Mouse (Mus musculus): ENCODE measurements at regions not wholly inside any gene's neighbourhood (a gene's known extent, or its start where the extent isn't known, plus 50 kb on each side); places are given as distances from the start of the nearest gene placed in this dataset.

DNA sequence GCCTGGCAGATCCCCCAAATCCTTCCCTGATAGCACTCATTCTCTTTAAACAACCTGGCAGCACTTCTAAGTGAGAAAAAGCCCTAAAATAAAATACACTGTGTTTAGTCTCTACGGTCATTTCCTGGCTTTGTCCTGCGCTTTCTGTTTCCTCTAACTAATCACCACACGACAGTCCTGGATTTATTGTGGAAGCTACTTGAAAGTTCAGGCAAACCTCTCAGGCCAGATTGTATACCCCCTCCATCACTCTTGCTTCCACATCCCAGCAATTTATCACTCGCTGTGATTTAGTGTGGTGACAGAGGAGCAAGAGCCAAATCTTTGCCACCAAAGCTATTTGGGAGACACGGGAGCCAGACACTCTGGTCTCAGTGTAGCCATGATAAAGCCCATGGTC, 221.0 kb upstream of the Slc24a2 start:
- intact Hi-C loops (cut with DNase I) = no loop called here
- DNase-seq (ENCODE audit: extremely low spot score in 1 of 2, low spot score in 2 of 2) = no peak
- Histone ChIP-seq H3K4me3 (no peak overlapping the region), H3K27ac (no peak overlapping the region)
- TF ChIP-seq CTCF (IDR thresholded peaks at IDR 0.05) = no peak

DNA sequence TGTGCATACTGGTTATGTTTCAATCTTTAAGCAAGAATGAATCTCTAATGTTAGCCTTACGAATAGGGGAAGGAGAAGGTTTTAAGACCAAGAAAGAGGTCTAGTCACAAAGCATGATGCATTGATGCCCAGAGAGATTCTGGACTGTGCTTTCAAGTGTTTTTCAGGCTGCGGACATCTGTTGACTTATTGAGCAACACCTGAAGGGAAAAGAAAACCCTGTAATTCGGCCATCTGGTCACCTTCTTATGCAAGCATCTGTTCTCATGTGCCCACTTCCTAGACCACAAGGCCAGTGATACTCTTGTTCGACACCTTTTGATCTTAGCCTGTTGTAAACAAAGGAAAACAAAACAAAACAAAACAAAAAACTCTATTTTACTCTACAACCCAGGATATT, 218.1 kb upstream of the Slc24a2 start:
- TF ChIP-seq CTCF (IDR thresholded peaks at IDR 0.05) = no peak
- intact Hi-C loops (cut with DNase I) = no loop called here

GRCm38 (mm10) chr4:87446856-87447255, 216.6 kb upstream of the Slc24a2 start:
- TF ChIP-seq CTCF (IDR thresholded peaks at IDR 0.05) = no peak
- intact Hi-C loops (cut with DNase I) = no loop called here

More for the DNA sequence above, 218.1 kb upstream of the Slc24a2 start:
- H3K27ac ChIP-seq = no peak overlapping the region
- no peak overlapping the region for H3K4me3 ChIP-seq
- no peak for DNase-seq (ENCODE audit: extremely low spot score in 1 of 2, low spot score in 2 of 2)

GRCm38 (mm10) chr4:87434136-87434535, 203.9 kb upstream of the Slc24a2 start:
- no peak for DNase-seq (ENCODE audit: extremely low spot score in 1 of 2, low spot score in 2 of 2)
- H3K27ac ChIP-seq = no peak overlapping the region
- TF ChIP-seq CTCF (IDR thresholded peaks at IDR 0.05) = no peak
- intact Hi-C loops (cut with DNase I) = no loop called here
- no peak overlapping the region for H3K4me3 ChIP-seq

More at GRCm38 (mm10) chr4:87446856-87447255, 216.6 kb upstream of the Slc24a2 start:
- Histone ChIP-seq H3K27ac (no peak overlapping the region), H3K4me3 (no peak overlapping the region)
- no peak for DNase-seq (ENCODE audit: extremely low spot score in 1 of 2, low spot score in 2 of 2)

- intact Hi-C loops (cut with DNase I) = no loop called here
- DNase-seq (ENCODE audit: extremely low spot score in 1 of 2, low spot score in 2 of 2) = no peak
- no peak overlapping the region for H3K27ac ChIP-seq
- TF ChIP-seq CTCF (IDR thresholded peaks at IDR 0.05) = no peak
- no peak overlapping the region for H3K4me3 ChIP-seq
Measured at GRCm38 (mm10) chr4:87428374-87428773, 198.1 kb upstream of the Slc24a2 start.

GRCm38 (mm10) chr4:87424066-87424465, 193.8 kb upstream of the Slc24a2 start:
- Histone ChIP-seq H3K27ac (no peak overlapping the region), H3K4me3 (no peak overlapping the region)
- no peak for DNase-seq (ENCODE audit: extremely low spot score in 1 of 2, low spot score in 2 of 2)
- TF ChIP-seq CTCF (IDR thresholded peaks at IDR 0.05) = no peak
- intact Hi-C loops (cut with DNase I) = no loop called here

- no peak overlapping the region for H3K27ac ChIP-seq
- intact Hi-C loops (cut with DNase I) = no loop called here
- no peak for DNase-seq (ENCODE audit: extremely low spot score in 1 of 2, low spot score in 2 of 2)
- TF ChIP-seq CTCF (IDR thresholded peaks at IDR 0.05) = no peak
- no peak overlapping the region for H3K4me3 ChIP-seq
Measured at GRCm38 (mm10) chr4:87422588-87422987, 192.3 kb upstream of the Slc24a2 start.

- no peak for TF ChIP-seq CTCF (IDR thresholded peaks at IDR 0.05)
- Histone ChIP-seq H3K27ac (no peak overlapping the region), H3K4me3 (0 out of 2 replicates have a peak overlapping the region, but pooled peaks have one; percentile 16)
- intact Hi-C loops (cut with DNase I) = loop anchor here (5.0 kb wide), 2 partner anchors 69 to 324 kb away; no protein-coding TSS in a partner anchor
- no peak for DNase-seq (ENCODE audit: extremely low spot score in 1 of 2, low spot score in 2 of 2)
Measured at GRCm38 (mm10) chr4:87403354-87403753, 173.1 kb upstream of the Slc24a2 start.

GRCm38 (mm10) chr4:87402173-87402556, 171.9 kb upstream of the Slc24a2 start:
- Histone ChIP-seq H3K4me3 (no peak overlapping the region), H3K27ac (no peak overlapping the region)
- intact Hi-C loops (cut with DNase I) = loop anchor here (5.0 kb wide), 2 partner anchors 70 to 325 kb away; no protein-coding TSS in a partner anchor
- no peak for TF ChIP-seq CTCF (IDR thresholded peaks at IDR 0.05)
- no peak for DNase-seq (ENCODE audit: extremely low spot score in 1 of 2, low spot score in 2 of 2)

DNA sequence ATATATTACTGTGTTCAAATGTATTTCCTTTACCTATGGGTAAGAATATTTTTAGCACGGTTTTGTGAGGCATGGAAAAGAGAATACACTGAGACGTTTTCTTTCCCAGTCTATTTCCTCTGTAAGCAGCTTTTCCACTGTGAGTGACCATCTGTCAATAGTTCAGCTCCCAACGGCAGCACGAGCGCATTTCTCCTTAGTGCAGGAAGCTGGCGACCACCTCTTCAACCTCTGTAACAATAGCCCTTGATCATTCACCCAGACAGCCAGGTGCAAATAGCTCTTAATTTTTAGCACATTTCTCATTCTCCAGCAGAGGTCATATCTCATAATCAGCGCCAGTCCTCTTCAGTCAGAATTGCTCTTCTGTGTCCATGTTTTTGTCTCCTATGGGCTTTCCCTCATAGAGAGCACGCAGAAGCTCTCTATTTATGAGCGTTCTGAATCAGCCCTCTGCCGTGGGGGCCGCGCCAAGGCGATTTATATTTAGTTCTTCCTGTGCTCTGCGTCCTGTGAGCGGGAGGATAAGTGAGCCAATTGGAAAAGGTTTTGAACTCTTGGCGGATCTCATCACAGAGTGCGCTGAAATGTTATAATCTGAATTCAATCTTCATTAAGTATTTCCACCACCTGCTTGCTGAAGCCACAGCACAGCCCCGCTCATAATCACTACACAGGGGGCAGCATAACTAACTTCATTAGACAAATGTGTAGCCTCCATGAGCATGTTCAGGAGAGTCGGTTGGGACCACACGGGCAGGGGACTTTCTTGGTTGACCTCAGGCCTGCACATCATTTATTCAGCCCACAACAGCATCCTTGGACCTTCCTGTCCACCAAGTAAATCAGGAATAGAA, 171.3 kb upstream of the Slc24a2 start:
- peak overlapping the region; percentile 37; the same call in 1 of the 2 replicates for H3K27ac ChIP-seq
- intact Hi-C loops (cut with DNase I) = loop anchor here (5.0 kb wide), 2 partner anchors 71 to 326 kb away; no protein-coding TSS in a partner anchor
- peak; percentile 22 to 48 for DNase-seq (ENCODE audit: extremely low spot score in 1 of 2, low spot score in 2 of 2)
- TF ChIP-seq CTCF (IDR thresholded peaks at IDR 0.05) = no peak
- peak overlapping the region; percentile 21; the same call in 1 of the 2 replicates for H3K4me3 ChIP-seq

GRCm38 (mm10) chr4:87386835-87387234, 156.6 kb upstream of the Slc24a2 start:
- TF ChIP-seq CTCF (IDR thresholded peaks at IDR 0.05) = no peak
- H3K4me3 ChIP-seq = no peak overlapping the region
- H3K27ac ChIP-seq = no peak overlapping the region
- no peak for DNase-seq (ENCODE audit: extremely low spot score in 1 of 2, low spot score in 2 of 2)
- intact Hi-C loops (cut with DNase I) = no loop called here

DNA sequence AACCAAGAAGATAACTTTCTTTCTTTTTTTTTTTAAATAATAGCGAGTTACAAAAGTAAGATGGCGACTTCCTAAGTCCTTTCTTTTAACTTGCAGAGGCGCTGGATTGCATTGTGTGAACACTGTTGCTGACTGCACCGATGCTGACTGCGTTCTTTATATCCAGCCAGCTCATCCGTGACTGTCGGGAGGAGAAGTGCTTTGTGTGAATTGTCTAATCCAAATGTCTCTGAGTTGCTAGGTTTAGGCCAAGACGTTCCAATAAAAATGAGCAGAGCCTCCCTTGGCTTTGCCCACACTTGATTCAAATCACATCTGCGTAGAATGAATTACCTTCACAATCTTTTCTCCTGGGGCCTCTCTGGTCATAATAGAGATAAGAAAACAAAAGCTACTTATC, 156.0 kb upstream of the Slc24a2 start:
- no peak for DNase-seq (ENCODE audit: extremely low spot score in 1 of 2, low spot score in 2 of 2)
- TF ChIP-seq CTCF (IDR thresholded peaks at IDR 0.05) = no peak
- intact Hi-C loops (cut with DNase I) = no loop called here
- no peak overlapping the region for H3K4me3 ChIP-seq
- H3K27ac ChIP-seq = no peak overlapping the region
